Mouse (Mus musculus) brain, embryonic 14.5 days (tissue): ENCODE measurements around the gene Ehmt2.
"Not testable (repeated sequence)": the region's sequence is repeated elsewhere in the genome, so short reads cannot be mapped to it uniquely, and the experiment has no call there.

ENCODE experiments used
- CTCF ChIP-seq: fragments of 200-500 bp; IDR thresholded peaks from 2 replicates; pipeline ENCODE4 v1.5.1; 2012; ENCODE audit warnings: inconsistent platforms, mild to moderate bottlenecking, moderate library complexity, borderline replicate concordance; ENCODE audit not compliant: insufficient read depth, insufficient read length; ENCODE audit errors: extremely low read depth
- POLR2A ChIP-seq: fragments of 200-500 bp; IDR thresholded peaks from 2 replicates; pipeline ENCODE4 v1.6.1; 2012; ENCODE audit warnings: mild to moderate bottlenecking, inconsistent platforms, borderline replicate concordance; ENCODE audit not compliant: poor library complexity, insufficient read depth, insufficient read length, severe bottlenecking; ENCODE audit errors: extremely low read depth

- not testable (repeated sequence) for TF ChIP-seq CTCF, POLR2A
Measured at GRCm38 (mm10) chr17:34958734-34959129, 60.5 kb downstream of the Ehmt2 start.
